Mouse (Mus musculus) MEL-GATA-1-ER (cell line): Measurements from ENCODE around the gene Olfr1393.

Source experiments
- DNase-seq: peaks from one replicate; pipeline ENCODE4 v3.0.0-alpha.2; 2012; ENCODE audit warnings: low read depth; ENCODE audit errors: extremely low read depth

The Olfr1393 gene

DNA sequence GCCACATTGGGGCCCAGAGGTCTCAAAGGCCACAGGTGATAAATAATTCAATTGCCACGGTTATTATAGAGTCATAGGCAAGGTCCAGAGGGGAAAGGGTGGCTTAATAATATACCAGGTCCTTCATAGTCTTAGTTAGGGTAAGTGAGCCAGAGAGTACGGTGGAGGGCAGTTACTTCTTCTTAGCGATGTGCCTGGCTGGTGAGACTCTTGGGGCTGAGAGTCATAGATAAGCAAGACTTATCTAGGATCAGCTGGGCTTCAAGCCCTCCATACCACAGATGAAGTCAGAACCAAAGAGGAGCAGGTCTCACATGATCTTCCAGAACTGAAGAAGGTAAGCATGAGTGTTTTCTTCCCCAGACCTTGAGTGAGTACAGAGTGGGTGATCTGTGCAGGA is at the start of gene Olfr1393:
Olfr1393 (plus strand) TSS at position 83 of the 400 bp plus-strand sequence.
- no peak for DNase-seq

DNA sequence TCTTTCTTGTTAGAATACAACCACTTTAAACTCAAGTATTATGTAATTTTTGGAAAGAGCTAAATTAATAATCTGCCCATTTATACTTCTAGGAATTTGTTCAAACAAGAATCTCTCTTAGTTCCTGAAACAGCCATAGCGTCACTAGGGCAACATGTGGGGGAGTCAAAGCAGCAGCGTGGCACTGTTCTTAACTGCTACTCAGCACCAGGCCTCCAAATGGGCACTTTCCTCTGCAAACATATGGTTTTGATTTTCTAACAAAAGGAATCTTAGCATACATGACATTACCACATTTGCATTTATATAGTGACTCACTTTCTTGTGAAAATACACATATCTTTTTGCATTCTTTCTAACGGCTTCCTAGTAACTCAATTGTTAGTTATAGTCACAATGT is 45.3 kb upstream of the Olfr1393 start:
- no peak for DNase-seq

DNA sequence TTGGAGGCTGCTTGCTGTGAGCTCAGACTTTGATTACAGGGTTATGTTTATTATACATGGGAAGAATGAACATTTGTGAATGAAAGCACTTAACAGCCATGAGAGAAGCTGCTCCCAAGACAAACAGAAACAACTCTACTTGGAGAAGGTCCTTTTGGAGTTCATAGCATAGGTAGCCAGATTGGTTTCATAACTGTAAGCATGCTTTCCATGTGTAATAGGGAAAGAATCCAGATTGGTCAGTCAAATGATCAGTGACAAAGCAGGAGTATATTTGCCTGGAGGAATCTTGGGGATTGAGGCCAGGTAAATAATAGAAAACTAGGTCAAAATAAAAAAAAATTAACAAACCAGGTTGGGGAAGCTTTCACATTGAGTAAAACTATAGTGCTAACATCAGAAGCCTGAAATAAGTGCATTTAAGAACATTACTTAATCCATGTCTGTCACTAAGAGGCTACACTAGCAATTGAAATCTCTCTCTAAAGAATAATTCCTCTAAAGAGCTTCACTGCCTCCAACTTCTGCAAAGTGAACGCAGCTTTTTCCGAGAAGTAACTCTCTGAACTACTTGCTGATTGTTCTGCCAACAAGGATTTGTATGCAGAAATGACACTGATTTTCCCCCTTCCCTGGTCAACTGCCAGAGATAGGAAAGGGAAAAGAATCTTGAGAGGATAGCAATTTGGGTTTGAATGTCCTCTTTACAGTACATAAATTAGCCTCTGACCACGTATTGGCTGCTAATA is 42.5 kb upstream of the Olfr1393 start:
- no peak for DNase-seq

DNA sequence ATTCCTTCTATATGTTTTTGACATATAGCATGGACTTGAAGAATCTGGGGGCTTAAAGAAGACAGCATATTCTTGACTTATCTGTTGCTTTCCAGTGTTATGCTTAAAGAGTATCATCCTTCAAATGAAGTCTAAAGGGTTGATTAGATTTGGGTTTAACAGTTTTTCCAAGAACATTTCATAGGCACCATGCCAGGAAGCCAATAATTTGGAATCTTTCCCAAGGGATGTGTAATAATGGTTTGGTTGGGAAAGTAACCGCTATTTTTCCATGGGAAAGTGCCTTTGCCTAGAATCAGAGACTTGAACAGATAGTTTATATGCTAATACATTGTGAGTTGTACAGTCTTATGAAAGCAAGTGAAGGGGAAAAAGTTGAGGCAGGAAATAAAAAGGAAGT is 41.2 kb upstream of the Olfr1393 start:
- DNase-seq: no peak

GRCm38 (mm10) chr11:49237532-49237931 is 40.6 kb upstream of the Olfr1393 start:
- no peak for DNase-seq

DNA sequence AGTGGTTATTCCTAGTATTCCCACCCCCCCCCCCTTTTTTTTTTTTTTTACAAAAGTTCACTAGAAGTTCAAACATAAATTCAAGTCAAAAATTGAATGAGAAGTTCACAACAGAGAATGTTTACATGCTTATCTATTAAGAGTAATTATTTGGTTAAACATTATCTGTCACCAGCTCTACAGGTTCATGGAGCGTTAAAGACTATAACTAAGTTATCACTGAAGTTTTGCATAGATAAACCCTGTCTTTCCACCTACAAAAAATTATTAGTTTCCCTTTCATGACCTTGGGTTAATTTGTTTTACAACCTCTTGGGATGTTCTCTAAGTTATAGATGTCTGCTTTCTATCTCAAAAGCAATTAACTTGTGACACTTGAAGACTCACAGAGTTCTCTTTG is 37.8 kb upstream of the Olfr1393 start:
- no peak for DNase-seq

GRCm38 (mm10) chr11:49240874-49241273 is 37.2 kb upstream of the Olfr1393 start:
- no peak for DNase-seq

DNA sequence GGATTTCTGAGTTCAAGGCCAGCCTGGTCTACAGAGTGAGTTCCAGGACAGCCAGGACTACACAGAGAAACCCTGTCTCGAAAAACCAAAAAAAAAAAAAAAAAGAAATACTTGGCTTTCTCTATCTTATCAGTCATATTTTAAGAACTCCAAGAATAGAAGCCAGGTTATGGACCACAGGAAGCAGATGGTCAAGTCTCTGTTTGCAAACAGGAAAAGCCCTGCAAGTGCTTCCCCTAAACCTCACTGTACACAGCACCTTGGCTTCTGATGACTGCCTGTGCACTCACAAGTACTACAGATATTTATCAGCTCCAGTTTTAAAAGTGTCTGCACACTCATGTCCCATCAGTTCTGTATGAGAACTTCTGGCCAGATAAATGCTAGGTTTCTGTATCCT is 36.6 kb upstream of the Olfr1393 start:
- DNase-seq: peak; percentile 50

DNA sequence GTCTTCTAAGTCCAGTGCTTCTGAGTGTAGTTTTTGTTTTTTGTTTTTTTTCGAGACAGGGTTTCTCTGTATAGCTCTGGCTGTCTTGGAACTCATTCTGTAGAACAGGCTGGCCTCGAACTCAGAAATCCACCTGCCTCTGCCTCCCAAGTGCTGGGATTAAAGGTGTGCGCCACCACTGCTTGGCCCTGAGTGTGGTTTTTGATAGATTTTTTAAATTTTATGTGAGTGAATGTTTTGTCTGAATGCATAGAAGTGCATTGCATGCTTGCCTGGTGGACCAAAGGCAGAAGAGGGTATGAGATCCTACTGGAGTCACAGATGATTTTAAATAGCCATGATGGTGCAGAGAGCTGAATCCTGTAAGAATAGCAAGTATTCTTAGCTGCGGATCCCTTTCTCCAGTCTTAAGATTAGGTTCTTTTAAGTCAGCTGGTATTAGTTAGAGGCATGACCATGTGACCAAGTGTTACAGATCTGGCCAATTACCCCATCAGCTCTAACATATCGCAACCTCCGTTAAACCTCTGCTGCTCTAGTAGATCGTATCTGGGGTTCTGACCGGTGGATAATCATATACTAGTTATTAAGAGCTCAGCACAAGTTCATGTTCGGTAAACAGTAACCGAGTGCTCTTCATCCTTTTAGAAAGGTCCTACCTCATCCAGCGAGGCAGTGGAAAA is 35.0 kb upstream of the Olfr1393 start:
- peak; percentile 31 for DNase-seq

- DNase-seq: peak; percentile 89
Measured at GRCm38 (mm10) chr11:49243727-49244594, 34.1 kb upstream of the Olfr1393 start, which contains the start of gene Mgat1. TSS of gene Mgat1 (plus strand) at chr11:49244191.

- DNase-seq: no peak
Measured at GRCm38 (mm10) chr11:49244595-49244930, 33.5 kb upstream of the Olfr1393 start.

- peak; percentile 19 for DNase-seq
Measured at GRCm38 (mm10) chr11:49245176-49245575, 32.9 kb upstream of the Olfr1393 start.

GRCm38 (mm10) chr11:49245634-49246415 is 32.3 kb upstream of the Olfr1393 start:
- DNase-seq: peak; percentile 48

DNA sequence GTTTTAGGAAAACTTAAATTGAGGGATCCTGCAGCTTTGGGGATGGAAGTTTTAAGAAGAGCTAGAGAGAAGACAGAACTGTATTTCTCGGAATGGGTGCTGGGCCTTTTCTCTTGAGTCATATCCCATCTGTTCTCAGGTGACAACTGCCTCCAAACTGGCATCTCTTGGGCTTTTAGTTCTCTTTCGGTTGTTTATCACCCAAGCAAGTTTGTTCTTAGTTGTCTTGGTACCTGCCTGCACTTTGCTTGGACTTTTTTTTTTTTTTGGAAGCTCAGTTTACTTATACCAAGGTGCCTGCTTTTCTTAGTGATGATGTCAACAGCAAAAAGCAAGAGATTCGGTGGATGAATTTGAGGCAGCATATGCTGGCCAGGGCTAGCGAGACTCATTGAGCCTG is 31.6 kb upstream of the Olfr1393 start:
- no peak for DNase-seq

GRCm38 (mm10) chr11:49247255-49247654 is 30.8 kb upstream of the Olfr1393 start:
- DNase-seq: no peak

GRCm38 (mm10) chr11:49248226-49248973 is 29.7 kb upstream of the Olfr1393 start:
- no peak for DNase-seq

DNA sequence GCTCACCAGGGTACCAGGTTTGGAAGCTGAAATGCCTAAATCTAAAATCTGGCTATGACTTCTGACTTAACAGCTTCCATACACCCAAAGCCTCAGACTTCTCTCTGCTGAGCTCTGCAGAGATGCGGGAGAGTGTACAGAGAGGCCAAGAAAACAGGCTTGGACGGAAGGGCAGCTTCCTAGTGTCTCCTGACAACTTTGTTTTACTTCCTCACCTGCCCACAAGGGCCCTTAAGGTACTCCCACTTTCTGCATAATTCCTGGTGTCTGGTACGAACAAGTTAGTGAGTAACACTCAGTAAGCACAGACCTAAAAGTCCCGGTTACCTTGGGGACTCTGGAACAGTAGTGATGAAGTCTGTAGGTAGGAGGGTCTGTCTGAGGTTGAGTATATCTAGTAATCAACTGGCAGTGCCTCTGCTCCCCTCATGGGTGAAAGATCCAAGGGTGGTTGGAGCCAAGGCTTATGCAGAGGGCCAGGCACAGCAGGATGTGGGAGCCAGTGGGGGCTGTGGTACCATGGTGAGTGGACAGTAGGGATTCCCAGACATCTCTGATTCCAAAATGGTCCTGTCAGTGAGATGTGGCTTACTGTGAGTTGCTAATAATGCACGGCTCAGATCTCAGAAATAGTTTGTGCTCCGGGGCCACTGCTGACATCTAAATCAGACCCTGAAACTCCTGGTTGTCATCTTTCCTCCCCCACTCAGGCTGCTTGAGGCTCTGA is 29.0 kb upstream of the Olfr1393 start:
- no peak for DNase-seq

- peak; percentile 56 for DNase-seq
Measured at GRCm38 (mm10) chr11:49249811-49250421, 28.2 kb upstream of the Olfr1393 start.
